Mouse (Mus musculus) CH12.LX (cell line): ENCODE measurements around the gene Pptc7. TPM values are rescaled to one million over a fixed set of nuclear protein-coding genes. Genes with fewer than 3 reads are reported as not detected.

Experiments used
- DNase-seq: peaks from one replicate; pipeline ENCODE4 v3.0.0-alpha.2; 2013; ENCODE audit errors: extremely low read depth
- H3K27ac ChIP-seq: 2 replicates; pipeline ENCODE4 v1.5.1; 2012; ENCODE audit warnings: low read depth, mild to moderate bottlenecking, control low read depth, moderate library complexity; ENCODE audit not compliant: insufficient read depth
- H3K27me3 ChIP-seq: replicated peaks from 2 replicates; pipeline ENCODE3; 2012; ENCODE audit warnings: inconsistent platforms
- H3K36me3 ChIP-seq, 2 experiments: replicated peaks in 1 of 2; 2 replicates each; pipeline versions ENCODE3 to v1.6.1; 2012; ENCODE audit warnings: inconsistent platforms in 1 of 2, low read length in 1 of 2, mild to moderate bottlenecking in 1 of 2, mixed read lengths in 1 of 2, moderate library complexity in 1 of 2; ENCODE audit not compliant: control insufficient read depth in 1 of 2, insufficient read depth in 1 of 2
- H3K4me1 ChIP-seq, 2 experiments: 2 replicates each; pipeline ENCODE4 v1.6.1; 2012; ENCODE audit warnings: inconsistent platforms in 1 of 2, moderate library complexity in 1 of 2; ENCODE audit not compliant: insufficient read depth in 2 of 2, control insufficient read depth in 1 of 2
- H3K4me2 ChIP-seq: 2 replicates; pipeline ENCODE4 v1.6.1; 2012; ENCODE audit warnings: low read depth, mild to moderate bottlenecking, control low read depth; ENCODE audit not compliant: poor library complexity, insufficient read depth, severe bottlenecking
- H3K4me3 ChIP-seq, 3 experiments: fragments of 150-350 bp in 1 of 3; sonication (generic) in 1 of 3; replicated peaks in 1 of 3; 2 replicates each; pipeline versions ENCODE3 to v1.5.1; 2011 to 2012; ENCODE audit warnings: low read depth in 2 of 3, low read length in 2 of 3, mild to moderate bottlenecking in 2 of 3, moderate library complexity in 2 of 3, control low read depth in 1 of 3, improper control_type of control experiment in 1 of 3, inconsistent platforms in 1 of 3, mixed read lengths in 1 of 3; ENCODE audit not compliant: poor library complexity in 1 of 3
- H3K79me2 ChIP-seq: replicated peaks from 2 replicates; pipeline ENCODE4 v1.6.1; 2012; ENCODE audit warnings: mild to moderate bottlenecking, moderate library complexity; ENCODE audit not compliant: control insufficient read depth, poor library complexity, insufficient read depth, severe bottlenecking; ENCODE audit errors: extremely low read depth
- H3K9ac ChIP-seq: 2 replicates; pipeline ENCODE4 v1.6.1; 2012; ENCODE audit warnings: low read depth, mild to moderate bottlenecking, control low read depth, moderate library complexity; ENCODE audit not compliant: insufficient read depth
- H3K9me3 ChIP-seq: replicated peaks from 2 replicates; pipeline ENCODE3; 2012; ENCODE audit warnings: low read length, inconsistent platforms, mixed read lengths
- BHLHE40 ChIP-seq: IDR thresholded peaks from 2 replicates; pipeline ENCODE4 v1.6.1; 2011; ENCODE audit warnings: mild to moderate bottlenecking, low read depth, low read length, improper control_type of control experiment
- ELF1 ChIP-seq: IDR thresholded peaks from 2 replicates; pipeline ENCODE4 v1.6.1; 2014; ENCODE audit warnings: low read depth, mild to moderate bottlenecking, inconsistent platforms, low read length, improper control_type of control experiment
- EP300 ChIP-seq: IDR thresholded peaks from 2 replicates; pipeline ENCODE4 v1.6.1; 2011; ENCODE audit warnings: low read length, improper control_type of control experiment
- ETS1 ChIP-seq: conservative IDR thresholded peaks from 2 replicates; pipeline ENCODE4 v1.6.1; 2012; ENCODE audit warnings: low read depth, mild to moderate bottlenecking, inconsistent platforms, low read length, improper control_type of control experiment, moderate library complexity
- GABPA ChIP-seq: IDR thresholded peaks from 2 replicates; pipeline ENCODE4 v1.6.1; 2012; ENCODE audit warnings: low read depth, low read length, improper control_type of control experiment, inconsistent platforms; ENCODE audit not compliant: insufficient replicate concordance
- IRF4 ChIP-seq: IDR thresholded peaks from 2 replicates; pipeline ENCODE4 v1.6.1; 2014; ENCODE audit warnings: low read depth, mild to moderate bottlenecking, inconsistent platforms, low read length, improper control_type of control experiment
- KAT2A ChIP-seq: IDR thresholded peaks from 2 replicates; pipeline ENCODE4 v1.6.1; 2012; ENCODE audit warnings: low read length, improper control_type of control experiment, inconsistent platforms; ENCODE audit not compliant: insufficient replicate concordance
- MAFK ChIP-seq: IDR thresholded peaks from 2 replicates; pipeline ENCODE4 v1.6.1; 2011; ENCODE audit warnings: low read length, improper control_type of control experiment; ENCODE audit not compliant: insufficient replicate concordance
- MAX ChIP-seq: IDR thresholded peaks from 2 replicates; pipeline ENCODE4 v1.6.1; 2011; ENCODE audit warnings: low read length, improper control_type of control experiment
- MEF2A ChIP-seq: IDR thresholded peaks from 2 replicates; pipeline ENCODE4 v1.6.1; 2014; ENCODE audit warnings: low read depth, mild to moderate bottlenecking, inconsistent platforms, low read length, improper control_type of control experiment, borderline replicate concordance
- MXI1 ChIP-seq: IDR thresholded peaks from 2 replicates; pipeline ENCODE4 v1.6.1; 2011; ENCODE audit warnings: mild to moderate bottlenecking, low read depth, low read length, improper control_type of control experiment
- MYC ChIP-seq: IDR thresholded peaks from 2 replicates; pipeline ENCODE4 v1.6.1; 2011; ENCODE audit warnings: low read depth, mild to moderate bottlenecking, improper control_type of control experiment, low read length
- PAX5 ChIP-seq: IDR thresholded peaks from 2 replicates; pipeline ENCODE4 v1.6.1; 2012; ENCODE audit warnings: low read length, inconsistent platforms, mixed read lengths
- POLR2A ChIP-seq: IDR thresholded peaks from 2 replicates; pipeline ENCODE4 v1.6.1; 2011; ENCODE audit warnings: low read depth, mild to moderate bottlenecking, improper control_type of control experiment, low read length
- POLR2AphosphoS2 ChIP-seq: IDR thresholded peaks from 2 replicates; pipeline ENCODE4 v1.6.1; 2011; ENCODE audit warnings: low read depth, low read length, improper control_type of control experiment
- RAD21 ChIP-seq: IDR thresholded peaks from 2 replicates; pipeline ENCODE4 v1.6.1; 2011; ENCODE audit warnings: low read depth, mild to moderate bottlenecking, low read length, improper control_type of control experiment, moderate library complexity
- RCOR1 ChIP-seq: conservative IDR thresholded peaks from 2 replicates; pipeline ENCODE4 v1.6.1; 2012; ENCODE audit warnings: low read depth, mild to moderate bottlenecking, inconsistent platforms, low read length, improper control_type of control experiment
- SIN3A ChIP-seq: IDR thresholded peaks from 2 replicates; pipeline ENCODE4 v1.6.1; 2012; ENCODE audit warnings: low read length, improper control_type of control experiment, inconsistent platforms
- TBP ChIP-seq: conservative IDR thresholded peaks from 2 replicates; pipeline ENCODE4 v1.6.1; 2011; ENCODE audit warnings: low read depth, low read length, improper control_type of control experiment
- UBTF ChIP-seq: IDR thresholded peaks from 2 replicates; pipeline ENCODE4 v1.6.1; 2012; ENCODE audit warnings: low read depth, mild to moderate bottlenecking, inconsistent platforms, low read length, improper control_type of control experiment, moderate library complexity
- USF1 ChIP-seq: IDR thresholded peaks from 2 replicates; pipeline ENCODE4 v1.6.1; 2014; ENCODE audit warnings: low read depth, mild to moderate bottlenecking, inconsistent platforms, low read length, improper control_type of control experiment
- USF2 ChIP-seq: conservative IDR thresholded peaks from 2 replicates; pipeline ENCODE4 v1.6.1; 2011; ENCODE audit warnings: low read depth, low read length, improper control_type of control experiment
- ZC3H11A ChIP-seq: IDR thresholded peaks from 2 replicates; pipeline ENCODE4 v1.6.1; 2012; ENCODE audit warnings: low read depth, mild to moderate bottlenecking, inconsistent platforms, low read length, improper control_type of control experiment
- ZMIZ1 ChIP-seq: IDR thresholded peaks from 2 replicates; pipeline ENCODE4 v1.6.1; 2012; ENCODE audit warnings: low read depth, mild to moderate bottlenecking, inconsistent platforms, low read length, improper control_type of control experiment
- ZNF384 ChIP-seq: IDR thresholded peaks from 2 replicates; pipeline ENCODE4 v1.6.1; 2012; ENCODE audit warnings: low read depth, low read length, improper control_type of control experiment, inconsistent platforms
- dilution Hi-C: fragments of 300-500 bp; cut with MboI; formaldehyde crosslinking; loops from 2 replicates; pipeline ENCODE4 v1.14.3; 2020; ENCODE audit warnings: low sequenced_read_pairs; ENCODE audit not compliant: extremely low pct_unique_long_range_greater_than_20kb, extremely low pct_ligation_motif_present
- in situ Hi-C: fragments of 300-500 bp; cut with MboI; formaldehyde crosslinking; loops from 3 replicates; pipeline ENCODE4 v1.14.3; 2019; ENCODE audit warnings: low sequenced_read_pairs, low pct_ligation_motif_present, low pct_unique_long_range_greater_than_20kb, mixed read lengths
- polyA plus RNA-seq: library from polyadenylated mRNA; unstranded; fragments of >175 nt; gene quantifications from 2 replicates; pipeline ENCODE4 v1.2.1, GENCODE M21; 2012; ENCODE audit warnings: low read depth; ENCODE audit not compliant: insufficient read length
- total RNA-seq, 2 experiments: library from RNA; depleted of rRNA; stranded (reverse); fragments of 300-350 nt in 1 of 2; fragments of >200 nt in 1 of 2; gene quantifications; 2 replicates each; pipeline ENCODE4 v1.2.3; 2012 to 2014

Gene Pptc7
- total and polyA plus RNA-seq, 3 experiments, result 17.1 to 25.9 (median 23.6) TPM

GRCm38 (mm10) chr5:122279799-122280421 is 4.3 kb upstream of the Pptc7 start:
- Histone ChIP-seq H3K4me1 (peaks cover 6 to 21% of the 10 kb centered on the region in 2 experiments), H3K79me2 (peaks cover 6% of the 10 kb centered on the region), H3K9me3 (no peaks in the 10 kb centered on the region), H3K4me3 (no peak overlapping the region), H3K27me3 (no peaks in the 10 kb centered on the region), H3K4me2 (no peak overlapping the region), H3K36me3 (no peaks in the 10 kb centered on the region), H3K9ac (no peak overlapping the region), H3K27ac (no peak overlapping the region)
- dilution Hi-C loops (no loop called here), in situ Hi-C loops (no loop called here)
- DNase-seq, result no peak
- TF ChIP-seq MXI1 (no peak), MEF2A (no peak), BHLHE40 (no peak), SIN3A (no peak), IRF4 (no peak), KAT2A (no peak), ZNF384 (no peak), ZC3H11A (no peak), POLR2A (no peak), RAD21 (no peak), ELF1 (no peak), UBTF (no peak), PAX5 (no peak), GABPA (no peak), TBP (no peak), USF2 (no peak), ETS1 (no peak), MAFK (no peak), USF1 (no peak)

- no peak overlapping the region for H3K9ac ChIP-seq
- H3K4me2 ChIP-seq, result no peak overlapping the region
- peaks cover 12% of the 10 kb centered on the region for H3K79me2 ChIP-seq
- peaks cover under 1 to 15% of the 10 kb centered on the region in 2 experiments for H3K4me1 ChIP-seq
- H3K27ac ChIP-seq, result no peak overlapping the region
- no peak overlapping the region for H3K4me3 ChIP-seq
- H3K9me3 ChIP-seq, result no peaks in the 10 kb centered on the region
- dilution Hi-C loops, result no loop called here
- TF ChIP-seq POLR2A (no peak), EP300 (no peak), ZMIZ1 (no peak), ETS1 (no peak), MEF2A (no peak), MAX (no peak), POLR2AphosphoS2 (no peak), MYC (no peak), PAX5 (no peak), MAFK (no peak), USF2 (no peak), UBTF (no peak), ELF1 (no peak), RCOR1 (no peak)
- TF ChIP-seq, all 38 proteins: peak for 0
- in situ Hi-C loops, result no loop called here
- H3K27me3 ChIP-seq, result no peaks in the 10 kb centered on the region
- no peak for DNase-seq
- H3K36me3 ChIP-seq, result no peaks in the 10 kb centered on the region
Measured at GRCm38 (mm10) chr5:122280422-122280826, 3.7 kb upstream of the Pptc7 start.
